Mouse (Mus musculus) heart, embryonic 15.5 days (tissue): ENCODE measurements around the gene Rdh16f1. TPM values are rescaled to one million over a fixed set of nuclear protein-coding genes. Genes with fewer than 3 reads are reported as not detected.
"Not testable (repeated sequence)": the region's sequence is repeated elsewhere in the genome, so short reads cannot be mapped to it uniquely, and the experiment has no call there.

Source experiments
- ATAC-seq: fragments of 200-750 bp; cut with Nextera tagmentation; replicated peaks from 2 replicates; pipeline ENCODE4 v1.8.0; 2017; ENCODE audit warnings: low read depth, moderate TSS enrichment; ENCODE audit not compliant: insufficient number of reproducible peaks, insufficient read depth, low FRiP score
- H3K27ac ChIP-seq: fragments of 300-500 bp; sonication (generic); 2 replicates; pipeline ENCODE4 v1.5.1; 2015; ENCODE audit warnings: mild to moderate bottlenecking, inconsistent platforms
- H3K27me3 ChIP-seq: fragments of 300-500 bp; sonication (generic); 2 replicates; pipeline ENCODE4 v1.6.1; 2015; ENCODE audit warnings: inconsistent platforms
- H3K36me3 ChIP-seq: fragments of 300-500 bp; sonication (generic); 2 replicates; pipeline ENCODE4 v1.6.1; 2015; ENCODE audit warnings: mild to moderate bottlenecking, inconsistent platforms
- H3K4me1 ChIP-seq: fragments of 300-500 bp; sonication (generic); replicated peaks from 2 replicates; pipeline ENCODE4 v1.6.1; 2015; ENCODE audit warnings: inconsistent platforms
- H3K4me2 ChIP-seq: fragments of 300-500 bp; sonication (generic); 2 replicates; pipeline ENCODE4 v1.6.1; 2015; ENCODE audit warnings: inconsistent platforms, mild to moderate bottlenecking, moderate library complexity
- H3K4me3 ChIP-seq: fragments of 300-500 bp; sonication (generic); 2 replicates; pipeline ENCODE4 v1.5.1; 2015; ENCODE audit warnings: mild to moderate bottlenecking, inconsistent platforms
- H3K9ac ChIP-seq: fragments of 300-500 bp; sonication (generic); 2 replicates; pipeline ENCODE4 v1.6.1; 2015; ENCODE audit warnings: mild to moderate bottlenecking, inconsistent platforms
- H3K9me3 ChIP-seq: fragments of 300-500 bp; sonication (generic); replicated peaks from 2 replicates; pipeline ENCODE4 v1.6.1; 2016; ENCODE audit warnings: inconsistent platforms
- WGBS: fragments of 180-500 bp; shearing (Covaris S2); methylation state at CpG from one replicate; pipeline ENCODE4 v1.1.7; 2015; ENCODE audit warnings: mixed read lengths; 5-methylcytosine and 5-hydroxymethylcytosine counted together
- polyA plus RNA-seq: library from polyadenylated mRNA; unstranded; fragments of >200 nt; fragmentation: Nextera tagmentation; extraction: Ambion mirVana; gene quantifications from 2 replicates; pipeline ENCODE4 v1.2.1, GENCODE M21; 2015

Rdh16f1 gene
- polyA plus RNA-seq, 1 experiment from 2014 or later = not detected

DNA sequence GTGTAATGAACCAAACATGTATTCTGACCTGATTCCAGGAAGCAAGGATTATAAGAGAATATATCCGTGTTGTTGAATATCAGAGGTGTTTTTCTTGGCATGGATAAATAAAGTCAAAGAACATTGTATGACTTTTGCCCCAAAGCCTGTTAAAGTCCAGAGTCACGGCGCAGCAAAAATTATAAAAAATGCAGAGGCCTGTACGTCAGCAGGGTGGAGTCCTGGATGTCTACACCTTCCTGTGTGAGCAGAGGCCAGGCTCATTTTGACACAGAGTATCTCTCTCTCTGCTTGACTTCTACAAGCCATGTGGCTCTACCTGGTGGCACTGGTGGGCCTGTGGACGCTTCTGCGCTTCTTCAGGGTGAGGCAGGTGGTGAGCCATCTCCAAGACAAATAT lies 41.3 kb downstream of the Rdh16f1 start, which contains the start of gene Rdh16:
Gene Rdh16, plus strand, starts transcription at position 262 of the 400 bp plus-strand sequence.
- no peak within 1 kb of the TSS for H3K4me2 ChIP-seq
- no peak within 1 kb of the TSS for H3K9ac ChIP-seq
- no peak for ATAC-seq
- no peaks in the 10 kb centered on the region for H3K36me3 ChIP-seq
- H3K9me3 ChIP-seq = no peaks in the 10 kb centered on the region
- H3K4me1 ChIP-seq = no peaks in the 10 kb centered on the region
- no peak within 1 kb of the TSS for H3K4me3 ChIP-seq
- no peak within 1 kb of the TSS for H3K27ac ChIP-seq
- 75% methylated on average over 6 of the region's 6 CpGs for WGBS
- no peaks in the 10 kb centered on the region for H3K27me3 ChIP-seq

DNA sequence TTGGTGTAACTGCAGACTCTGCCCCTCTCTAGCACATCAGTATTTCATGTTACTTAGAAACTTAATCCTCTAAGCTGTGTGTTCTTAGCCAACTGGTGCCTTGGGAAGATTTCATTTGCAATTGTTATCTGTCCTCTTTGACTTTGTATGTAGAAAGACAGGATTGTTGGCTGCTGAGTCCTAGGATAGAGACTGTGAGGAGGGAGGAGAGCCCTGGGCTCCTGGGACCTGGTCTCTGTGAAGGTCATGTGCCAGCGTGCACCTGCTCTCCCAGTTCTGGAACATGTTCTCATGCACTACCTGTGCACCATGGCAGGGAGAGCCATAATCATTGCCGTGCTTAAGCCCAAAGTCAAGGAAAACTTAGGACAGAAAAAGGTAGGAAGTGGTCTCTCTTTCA lies 42.0 kb downstream of the Rdh16f1 start:
- ATAC-seq = no peak
- no peak overlapping the region for H3K27ac ChIP-seq
- no peaks in the 10 kb centered on the region for H3K9me3 ChIP-seq
- H3K4me2 ChIP-seq = no peak overlapping the region
- H3K27me3 ChIP-seq = no peaks in the 10 kb centered on the region
- no peak overlapping the region for H3K4me3 ChIP-seq
- WGBS = 81% methylated on average over 2 of the region's 2 CpGs
- H3K9ac ChIP-seq = no peak overlapping the region
- H3K36me3 ChIP-seq = no peaks in the 10 kb centered on the region
- no peaks in the 10 kb centered on the region for H3K4me1 ChIP-seq

DNA sequence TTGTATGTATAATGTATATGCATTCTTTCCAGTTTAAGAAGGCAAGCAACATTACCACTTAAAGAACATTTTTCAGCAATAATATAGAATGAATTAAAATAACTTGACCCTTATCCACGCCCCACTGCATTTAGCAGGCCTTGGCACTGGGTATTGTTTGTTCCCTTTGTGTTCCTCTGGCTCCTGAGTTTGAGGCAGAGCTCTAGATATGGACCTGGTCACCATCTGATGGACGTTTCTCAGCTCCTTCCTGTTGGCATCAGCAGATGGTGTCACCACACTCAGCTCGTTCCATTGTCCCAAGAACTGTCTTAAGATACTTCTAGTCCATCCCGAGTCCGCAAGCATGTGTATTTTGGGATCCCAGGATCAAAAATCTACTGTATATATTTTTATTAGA lies 42.6 kb downstream of the Rdh16f1 start:
- Histone ChIP-seq H3K4me1 (no peaks in the 10 kb centered on the region), H3K4me2 (no peak overlapping the region), H3K9me3 (no peaks in the 10 kb centered on the region), H3K4me3 (no peak overlapping the region), H3K36me3 (no peaks in the 10 kb centered on the region), H3K27ac (no peak overlapping the region), H3K27me3 (no peaks in the 10 kb centered on the region), H3K9ac (no peak overlapping the region)
- no peak for ATAC-seq
- WGBS = 70% methylated on average over 5 of the region's 5 CpGs

DNA sequence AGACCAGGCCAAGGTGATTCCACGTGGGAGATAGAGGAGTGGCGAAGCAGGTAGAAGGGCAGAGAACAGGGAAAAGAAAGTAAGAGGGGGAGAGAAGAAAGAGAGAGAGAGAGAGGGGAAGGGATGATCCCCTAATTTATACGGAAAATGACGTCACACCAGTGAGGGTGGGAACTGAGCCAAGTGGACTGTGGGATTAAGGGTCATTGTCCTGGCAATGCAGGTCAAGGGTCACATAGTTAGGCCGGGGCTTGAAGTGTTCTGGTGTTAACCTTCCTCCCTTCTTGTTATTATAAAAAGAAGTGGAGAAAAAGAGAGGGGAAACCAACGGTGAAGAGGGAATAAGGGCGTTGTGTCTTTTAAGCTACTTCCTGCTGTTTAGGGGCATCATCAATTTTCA lies 44.8 kb downstream of the Rdh16f1 start:
- Histone ChIP-seq H3K4me2 (no peak overlapping the region), H3K27ac (no peak overlapping the region), H3K4me1 (no peaks in the 10 kb centered on the region), H3K4me3 (no peak overlapping the region), H3K27me3 (no peaks in the 10 kb centered on the region), H3K9ac (no peak overlapping the region), H3K36me3 (no peaks in the 10 kb centered on the region), H3K9me3 (no peaks in the 10 kb centered on the region)
- WGBS = 66% methylated on average over 7 of the region's 7 CpGs
- ATAC-seq = no peak

DNA sequence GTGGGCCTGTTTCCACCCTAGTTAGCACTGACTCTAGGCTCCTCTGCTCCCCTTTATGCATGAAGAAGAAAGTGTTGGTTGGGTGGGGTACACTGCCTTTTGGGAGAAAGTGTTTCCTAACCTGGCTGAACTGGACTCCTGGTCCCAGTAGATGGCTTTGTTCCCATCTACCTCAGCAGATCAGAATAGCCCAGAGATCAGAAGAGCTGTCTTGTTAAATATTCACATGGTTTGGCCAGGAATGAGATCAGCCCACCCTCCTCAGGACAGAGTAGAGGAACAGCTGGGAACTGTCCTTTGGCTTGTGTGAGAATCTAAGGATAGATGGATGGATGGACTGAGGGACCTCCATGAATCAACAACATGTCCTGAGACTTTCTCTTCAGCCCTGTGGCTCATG lies 56.3 kb downstream of the Rdh16f1 start:
- Histone ChIP-seq H3K4me1 (no peaks in the 10 kb centered on the region), H3K9me3 (no peaks in the 10 kb centered on the region), H3K9ac (no peak overlapping the region), H3K27ac (no peak overlapping the region), H3K4me3 (no peak overlapping the region), H3K27me3 (no peaks in the 10 kb centered on the region), H3K4me2 (no peak overlapping the region), H3K36me3 (no peaks in the 10 kb centered on the region)
- ATAC-seq = no peak

DNA sequence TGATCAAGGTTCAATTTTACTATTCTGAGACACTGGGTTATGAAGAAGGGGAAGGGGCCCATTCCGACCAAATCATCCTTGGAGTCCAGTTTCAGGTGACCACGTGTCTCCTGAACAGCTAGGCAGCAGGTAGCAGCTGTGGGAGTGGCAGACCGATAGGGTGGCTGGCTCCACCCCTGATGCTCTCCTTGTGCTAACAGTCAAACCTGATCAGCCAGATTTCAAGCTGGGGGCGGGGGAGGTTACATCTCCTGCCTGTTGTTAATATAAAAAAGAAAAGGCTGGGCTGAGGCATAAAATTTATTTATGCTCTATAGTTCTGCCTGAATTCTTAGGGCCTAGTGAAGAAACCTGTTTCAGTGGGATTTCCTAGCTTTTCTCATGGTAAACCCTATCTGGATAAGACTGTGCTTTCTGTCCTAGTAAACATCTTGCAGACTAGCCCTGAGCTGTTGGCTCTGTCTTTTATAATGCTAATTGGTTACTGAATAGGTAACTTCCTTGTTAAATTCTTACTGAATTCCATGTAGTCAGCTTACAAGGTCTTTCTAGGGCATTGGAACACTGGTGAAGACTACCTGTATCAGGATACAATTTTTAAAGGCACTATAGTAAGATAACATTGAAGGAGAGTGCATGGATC lies 57.8 kb downstream of the Rdh16f1 start:
- not testable (repeated sequence) for H3K27ac ChIP-seq, H3K4me1 ChIP-seq, H3K36me3 ChIP-seq, ATAC-seq, H3K4me3 ChIP-seq, H3K9ac ChIP-seq, H3K4me2 ChIP-seq, H3K27me3 ChIP-seq, H3K9me3 ChIP-seq
- 66% methylated on average over 4 of the region's 4 CpGs for WGBS

DNA sequence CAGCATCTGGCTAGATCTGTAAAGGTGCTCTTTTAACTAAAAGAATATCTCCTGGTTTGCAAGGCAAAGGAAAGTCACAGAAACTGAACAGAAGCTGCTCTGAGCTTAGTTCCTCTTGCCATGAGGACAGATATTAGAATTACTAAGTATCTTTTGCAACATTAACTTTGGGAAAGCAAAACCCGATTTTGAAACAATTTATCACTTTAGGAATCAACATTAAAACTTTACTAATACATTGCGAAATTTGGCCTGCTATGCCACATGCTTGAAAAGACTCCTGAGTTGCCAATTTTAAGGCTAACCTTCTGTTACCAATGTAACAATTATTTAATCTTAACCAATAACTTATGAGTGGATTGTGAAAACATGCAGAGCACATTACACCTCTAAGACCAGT lies 62.2 kb downstream of the Rdh16f1 start:
- not testable (repeated sequence) for H3K27ac ChIP-seq, ATAC-seq
- WGBS = 75% methylated on average over 2 of the region's 2 CpGs

DNA sequence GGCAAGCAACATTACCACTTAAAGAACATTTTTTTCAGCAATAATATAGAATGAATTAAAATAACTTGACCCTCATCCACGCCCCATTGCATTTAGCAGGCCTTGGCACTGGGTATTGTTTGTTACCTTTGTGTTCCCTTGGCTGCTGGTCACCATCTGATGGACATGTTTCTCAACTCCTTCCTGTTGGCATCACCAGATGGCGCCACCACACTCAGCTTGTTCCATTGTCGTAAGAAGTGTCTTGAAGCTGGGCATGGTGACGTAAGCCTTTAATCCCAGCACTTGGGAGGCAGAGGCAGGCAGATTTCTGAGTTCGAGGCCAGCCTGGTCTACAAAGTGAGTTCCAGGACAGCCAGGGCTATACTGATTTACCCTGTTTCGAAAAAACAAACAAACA lies 65.8 kb downstream of the Rdh16f1 start:
- Histone ChIP-seq H3K36me3 (no peaks in the 10 kb centered on the region), H3K27ac (no peak overlapping the region), H3K4me1 (no peaks in the 10 kb centered on the region), H3K4me2 (no peak overlapping the region), H3K27me3 (no peaks in the 10 kb centered on the region), H3K9me3 (no peaks in the 10 kb centered on the region), H3K9ac (no peak overlapping the region), H3K4me3 (no peak overlapping the region)
- 73% methylated on average over 6 of the region's 6 CpGs for whole genome bisulfite sequencing
- ATAC-seq = no peak

More for the DNA sequence above, 62.2 kb downstream of the Rdh16f1 start:
- H3K4me2 ChIP-seq, H3K9me3 ChIP-seq, H3K9ac ChIP-seq, H3K4me1 ChIP-seq, H3K4me3 ChIP-seq, H3K27me3 ChIP-seq, H3K36me3 ChIP-seq: not testable (repeated sequence)

DNA sequence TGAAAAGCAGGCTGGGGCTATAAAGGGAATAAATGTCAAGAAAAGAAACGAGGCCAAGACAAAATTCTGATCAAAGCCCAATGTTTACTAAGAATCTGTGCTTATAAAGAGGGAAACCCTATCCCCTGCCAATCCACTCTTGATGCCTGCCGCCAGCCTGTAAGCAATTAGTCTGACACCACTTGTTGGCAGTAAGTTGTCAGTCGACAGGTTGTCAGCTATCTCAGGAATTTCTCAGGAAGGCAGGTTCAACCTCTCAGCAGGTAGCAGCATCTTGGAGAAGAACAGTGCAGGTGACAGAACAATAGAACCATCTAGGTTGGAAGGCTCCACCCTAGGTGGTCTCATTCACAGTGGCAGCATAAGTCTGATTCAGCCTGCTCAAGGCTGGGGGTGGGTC lies 69.5 kb downstream of the Rdh16f1 start:
- 55% methylated on average over 3 of the region's 3 CpGs for WGBS

DNA sequence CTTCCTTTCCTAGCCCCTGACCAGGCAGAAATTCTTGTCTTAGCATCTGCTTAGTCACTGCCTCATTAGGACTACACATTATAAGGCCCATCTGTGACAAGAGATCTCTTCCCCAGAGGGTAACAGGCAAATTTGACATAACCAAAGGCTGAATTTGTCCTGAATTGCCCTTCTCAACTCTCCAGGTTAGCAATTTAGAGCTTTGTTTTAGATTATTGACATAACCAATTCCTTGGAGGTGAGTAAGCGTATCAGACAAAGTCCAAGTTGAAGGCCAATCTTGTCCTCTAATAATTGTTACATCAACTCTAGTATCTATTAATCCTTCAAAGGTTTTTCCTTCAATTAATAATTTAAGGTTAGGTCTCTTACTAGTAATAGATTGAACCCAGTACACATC lies 74.6 kb downstream of the Rdh16f1 start:
- H3K4me3 ChIP-seq, H3K27ac ChIP-seq, H3K36me3 ChIP-seq, H3K27me3 ChIP-seq, H3K9ac ChIP-seq, H3K4me2 ChIP-seq, H3K4me1 ChIP-seq, ATAC-seq, H3K9me3 ChIP-seq: not testable (repeated sequence)
- 90% methylated on average over 1 of the region's 1 CpGs for WGBS

More for the DNA sequence above, 69.5 kb downstream of the Rdh16f1 start:
- no peak overlapping the region for H3K4me2 ChIP-seq
- no peak overlapping the region for H3K4me3 ChIP-seq
- no peaks in the 10 kb centered on the region for H3K9me3 ChIP-seq
- H3K36me3 ChIP-seq = no peaks in the 10 kb centered on the region
- H3K27ac ChIP-seq = no peak overlapping the region
- no peak overlapping the region for H3K9ac ChIP-seq
- no peak for ATAC-seq
- H3K4me1 ChIP-seq = no peaks in the 10 kb centered on the region
- no peaks in the 10 kb centered on the region for H3K27me3 ChIP-seq

DNA sequence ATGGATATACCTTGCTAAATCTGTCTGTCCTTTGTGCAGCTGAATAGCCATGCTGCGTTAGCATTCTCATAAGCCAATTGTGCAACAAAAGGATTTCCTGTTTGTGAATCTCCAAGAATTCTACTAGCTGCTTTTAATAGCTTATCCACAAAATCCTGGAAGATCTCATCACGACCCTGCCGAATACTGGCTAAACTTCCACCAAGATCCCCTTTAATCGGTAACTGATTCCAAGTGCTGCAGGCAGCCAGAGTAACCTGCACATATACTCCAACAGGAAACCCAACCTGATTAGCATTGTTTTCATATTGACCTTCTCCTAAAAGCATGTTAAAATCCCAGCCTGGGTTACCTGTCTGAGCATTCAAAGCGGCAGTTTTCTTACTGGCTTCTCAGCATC lies 75.7 kb downstream of the Rdh16f1 start:
- ATAC-seq = no peak
- Histone ChIP-seq H3K27ac (no peak overlapping the region), H3K4me2 (no peak overlapping the region), H3K27me3 (no peaks in the 10 kb centered on the region), H3K4me1 (no peaks in the 10 kb centered on the region), H3K9ac (no peak overlapping the region), H3K36me3 (no peaks in the 10 kb centered on the region), H3K9me3 (no peaks in the 10 kb centered on the region), H3K4me3 (no peak overlapping the region)
- WGBS = 64% methylated on average over 5 of the region's 5 CpGs

DNA sequence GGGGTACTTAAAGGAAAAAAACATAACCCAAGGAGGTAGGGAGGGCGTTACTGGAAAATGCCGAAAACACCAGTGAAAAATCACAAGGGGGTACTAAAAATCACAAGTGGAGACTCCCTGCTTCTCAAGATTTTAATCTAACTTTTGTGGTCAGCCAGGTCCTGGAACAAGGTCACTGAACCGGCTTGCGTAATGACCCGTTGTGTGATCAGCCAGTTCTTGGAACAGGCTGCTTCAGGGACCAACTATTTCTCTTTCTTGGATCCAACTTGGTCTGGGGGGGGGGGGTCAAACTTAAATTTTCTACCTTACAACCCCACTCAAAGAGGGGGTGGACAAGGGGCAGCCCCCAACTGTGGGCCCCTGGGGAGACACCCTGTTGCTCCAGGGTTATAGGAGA lies 78.2 kb downstream of the Rdh16f1 start:
- ATAC-seq = not testable (repeated sequence)
- WGBS = 87% methylated on average over 5 of the region's 5 CpGs

More for the DNA sequence above, 78.2 kb downstream of the Rdh16f1 start:
- not testable (repeated sequence) for H3K36me3 ChIP-seq, H3K4me1 ChIP-seq, H3K4me3 ChIP-seq, H3K9me3 ChIP-seq, H3K27ac ChIP-seq, H3K27me3 ChIP-seq, H3K4me2 ChIP-seq, H3K9ac ChIP-seq
